Mouse (Mus musculus) right cerebral cortex, postnatal 14 days (tissue): ENCODE measurements at regions not wholly inside any gene's neighbourhood (a gene's known extent, or its start where the extent isn't known, plus 50 kb on each side); places are given as distances from the start of the nearest gene placed in this dataset.
A peak's percentile ranks its signal among the peaks of the same experiment; 100 is the strongest.

ENCODE experiments used
- DNase-seq: peaks from one replicate; pipeline ENCODE4 v3.0.0; 2022

DNA sequence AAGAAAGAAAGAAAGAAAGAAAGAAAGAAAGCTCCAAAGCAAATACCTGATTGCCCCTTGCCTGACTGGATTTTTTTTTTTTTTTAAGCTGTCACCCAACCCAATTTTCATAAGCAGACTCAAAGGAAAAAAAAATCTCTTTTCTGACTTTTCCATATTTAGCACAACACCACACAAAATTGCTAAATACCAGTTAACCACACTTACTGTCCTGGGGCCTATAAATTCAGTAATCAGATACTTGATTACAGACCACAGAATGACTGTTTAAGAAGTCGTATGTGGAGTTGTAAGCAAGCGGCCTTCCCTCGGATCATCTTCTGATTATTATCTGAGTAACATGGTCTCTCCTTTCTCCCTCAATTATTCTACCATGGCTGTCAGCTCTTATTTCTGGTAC is 263.3 kb upstream of the Gm15217 start:
- DNase-seq, result no peak

GRCm38 (mm10) chr14:46126541-46126940 is 252.7 kb upstream of the Gm15217 start:
- no peak for DNase-seq

DNA sequence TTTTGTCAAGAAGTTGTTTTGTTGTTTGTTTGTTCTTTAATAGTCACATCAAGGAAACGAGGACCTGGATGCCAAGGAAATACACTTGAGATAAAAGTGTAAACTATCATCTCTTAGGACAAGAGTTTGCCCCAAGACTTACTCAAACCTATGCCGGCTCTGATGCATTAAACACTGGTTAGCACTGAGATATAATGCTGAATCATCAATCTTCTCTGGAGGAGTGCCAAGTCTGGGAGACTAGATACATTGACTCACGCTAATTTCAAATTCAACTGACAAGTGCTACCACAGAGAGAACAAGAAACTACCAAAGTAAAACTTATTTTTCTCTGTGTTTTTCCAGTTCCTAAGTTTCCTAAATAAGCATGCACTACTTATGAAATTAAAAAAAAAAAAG is 249.5 kb upstream of the Gm15217 start:
- no peak for DNase-seq

- DNase-seq, result no peak
Observed at GRCm38 (mm10) chr14:46144175-46144574, 235.0 kb upstream of the Gm15217 start.

- DNase-seq, result no peak
Observed at GRCm38 (mm10) chr14:46144707-46145106, 234.5 kb upstream of the Gm15217 start.

- DNase-seq, result no peak
Observed at GRCm38 (mm10) chr14:46145584-46145983, 233.6 kb upstream of the Gm15217 start.

GRCm38 (mm10) chr14:46149073-46149661 is 230.0 kb upstream of the Gm15217 start:
- DNase-seq, result peak; percentile 15

GRCm38 (mm10) chr14:46158741-46159140 is 220.5 kb upstream of the Gm15217 start:
- DNase-seq, result no peak

DNA sequence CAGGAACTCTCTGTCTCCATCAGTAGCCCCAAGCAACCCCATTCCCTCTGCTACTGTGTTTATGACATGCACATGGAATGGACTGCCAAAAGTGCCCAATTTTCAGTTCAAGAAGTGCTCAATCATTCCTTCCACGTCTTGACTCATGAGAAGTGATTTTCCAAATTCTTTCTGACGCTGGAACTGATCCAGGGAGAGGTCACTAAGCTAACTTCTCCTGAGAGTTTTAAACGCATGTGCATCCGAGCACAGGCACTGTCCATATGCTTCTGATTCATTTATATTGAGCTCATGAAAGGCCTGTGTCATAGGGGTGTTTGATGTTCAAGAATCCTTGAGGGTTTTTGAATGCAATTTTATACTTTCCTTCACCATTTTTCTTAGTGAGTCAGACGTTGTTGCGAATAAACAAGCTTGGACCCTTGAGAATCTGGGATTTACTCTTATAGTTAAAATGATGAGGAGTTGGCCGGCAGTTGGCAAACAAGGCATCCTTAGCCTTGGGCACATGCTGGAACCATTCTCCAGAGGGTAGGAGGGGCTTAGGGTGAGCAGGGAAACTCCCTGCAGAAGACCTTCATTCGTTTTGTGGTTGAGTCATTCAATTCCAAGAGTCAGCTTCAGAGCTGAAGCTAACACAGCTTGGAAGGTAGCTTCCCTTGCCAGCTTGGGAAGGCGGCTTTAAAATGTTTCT is 206.9 kb upstream of the Gm15217 start:
- DNase-seq, result no peak

- DNase-seq, result no peak
Observed at GRCm38 (mm10) chr14:46172875-46173324, 206.3 kb upstream of the Gm15217 start.

DNA sequence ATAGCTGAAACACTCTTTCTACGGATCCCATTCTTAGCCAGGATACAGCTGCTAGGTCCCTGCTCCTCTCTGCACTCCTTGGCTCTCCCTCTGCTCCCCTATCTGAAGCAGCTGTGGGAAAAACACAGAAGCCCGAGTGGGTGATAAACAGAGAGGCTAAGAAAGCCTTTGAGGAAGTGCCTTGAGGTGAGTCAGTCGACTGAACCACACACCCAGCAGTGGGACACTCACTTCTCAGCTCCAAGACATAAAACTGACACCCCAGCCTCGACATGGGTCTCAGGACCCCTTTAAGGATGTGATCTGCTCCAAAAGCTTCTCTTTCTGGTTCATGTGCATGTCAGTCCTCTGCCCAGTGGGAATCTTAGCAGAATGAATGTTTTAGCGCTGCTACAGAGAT is 204.8 kb upstream of the Gm15217 start:
- no peak for DNase-seq

DNA sequence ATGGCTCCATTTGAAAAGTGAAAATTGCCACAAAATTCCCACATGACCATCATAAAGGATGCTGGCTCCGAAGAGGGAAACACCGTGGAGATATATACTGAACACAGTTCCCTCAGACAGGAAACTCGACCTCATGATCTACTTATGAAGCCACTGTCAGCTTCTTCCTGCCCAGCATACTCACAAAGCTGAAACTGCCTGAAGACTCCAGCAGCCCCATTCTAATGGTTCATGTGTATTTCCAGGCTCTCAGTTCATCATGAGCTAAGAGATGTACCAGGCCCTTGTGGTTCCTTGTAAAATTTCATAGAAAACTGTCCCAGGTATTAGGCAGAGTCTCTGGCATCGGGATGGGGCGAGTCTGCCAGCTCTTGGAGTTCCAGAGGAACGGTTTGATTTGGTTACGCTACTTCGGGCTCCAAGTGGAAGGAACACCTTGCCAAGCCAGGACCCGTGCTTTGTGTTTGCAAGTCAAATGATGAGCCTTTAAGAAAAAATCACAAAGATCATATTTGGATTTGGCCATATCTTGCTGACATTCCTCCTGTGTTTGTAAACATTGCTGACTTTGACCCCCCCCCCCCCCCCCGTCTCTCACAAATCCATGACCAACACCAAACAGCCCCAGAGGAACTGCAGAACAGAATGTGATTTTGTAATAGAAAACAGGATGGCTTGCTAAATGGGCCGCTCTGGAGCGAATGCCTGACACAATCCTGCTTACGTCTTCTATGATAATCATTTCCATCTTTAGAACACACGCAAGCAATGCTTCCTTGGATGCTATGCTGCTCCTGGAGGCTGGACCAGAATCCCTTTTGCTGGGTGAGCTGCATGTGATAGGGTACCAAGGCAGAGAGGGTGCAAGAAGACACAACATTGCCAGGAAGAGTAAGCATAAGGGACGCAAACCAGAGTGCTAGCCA is 203.7 kb upstream of the Gm15217 start:
- DNase-seq, result no peak

- no peak for DNase-seq
Observed at GRCm38 (mm10) chr14:46179024-46179423, 200.2 kb upstream of the Gm15217 start.

DNA sequence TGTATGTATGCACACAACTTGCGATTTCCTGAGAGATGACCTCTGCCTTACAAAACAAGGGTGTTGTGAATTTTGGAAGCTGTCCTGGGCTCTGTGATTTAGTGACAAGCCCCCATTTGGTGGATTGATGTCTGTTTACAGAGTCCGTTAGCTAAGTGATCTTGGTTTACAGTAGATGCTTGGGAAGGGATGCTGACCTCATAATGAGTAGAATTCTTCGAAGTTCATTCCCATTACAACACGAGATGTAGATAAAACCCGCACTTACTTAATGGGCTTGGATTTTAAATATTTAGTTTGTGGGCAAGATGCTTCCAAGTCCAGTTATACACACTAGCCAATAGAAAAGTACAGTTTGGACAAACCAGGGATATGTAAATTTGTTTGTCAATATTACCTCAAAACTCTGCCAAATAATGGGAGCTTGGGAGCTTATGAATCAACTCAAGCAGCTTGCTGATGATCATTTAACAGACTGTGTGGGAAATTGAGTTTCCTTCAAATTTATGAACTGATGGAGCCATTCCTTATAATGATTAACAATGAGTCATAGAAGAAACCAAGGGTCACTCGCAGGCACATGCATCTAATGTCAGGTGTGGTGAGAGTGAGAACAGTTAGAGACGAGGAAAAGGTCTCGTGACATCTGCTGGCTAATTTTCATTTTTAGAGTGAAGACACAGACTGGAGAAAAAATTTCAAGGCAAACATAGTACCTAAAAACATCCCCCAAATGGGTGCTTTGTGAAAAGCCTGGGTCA is 187.4 kb upstream of the Gm15217 start:
- DNase-seq, result no peak

DNA sequence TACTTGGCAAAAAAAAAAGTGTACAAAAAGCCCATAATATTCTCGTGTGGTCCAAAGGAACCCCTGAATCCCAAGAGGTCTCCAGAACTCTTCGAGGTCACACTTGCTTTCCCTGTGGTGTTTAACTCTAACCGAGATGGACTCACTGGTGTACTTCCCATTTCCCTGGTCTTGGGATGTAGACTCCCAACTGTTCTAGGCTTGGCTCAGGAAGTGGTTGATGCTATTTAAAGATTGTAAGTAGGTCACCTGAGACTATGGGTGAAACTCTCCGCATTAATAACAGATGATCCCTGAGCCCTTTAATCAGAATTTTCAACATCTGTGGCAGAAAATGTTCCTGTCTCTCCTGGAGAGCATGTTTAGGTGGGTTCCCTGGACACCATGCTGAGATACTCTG is 185.6 kb upstream of the Gm15217 start:
- no peak for DNase-seq

- DNase-seq, result no peak
Observed at GRCm38 (mm10) chr14:46195939-46196338, 183.3 kb upstream of the Gm15217 start.

DNA sequence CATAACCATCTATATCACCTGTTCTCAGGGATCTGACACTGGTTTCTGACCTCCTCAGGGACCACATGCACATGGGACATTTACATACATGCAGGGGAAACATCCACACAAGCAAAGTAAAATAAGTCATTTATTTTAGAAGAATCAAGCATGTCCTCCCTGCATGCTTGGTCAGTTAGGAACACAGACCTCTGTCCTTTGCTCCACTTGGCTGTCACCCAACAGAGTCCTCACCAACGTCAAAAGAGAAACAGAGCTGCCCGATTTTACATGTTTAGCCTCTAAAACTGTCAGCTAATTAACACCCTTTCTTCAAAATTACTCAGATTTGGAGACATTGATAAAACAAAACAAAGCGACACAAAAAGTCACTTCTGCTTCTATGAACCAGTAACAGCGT is 176.4 kb upstream of the Gm15217 start:
- DNase-seq, result no peak

DNA sequence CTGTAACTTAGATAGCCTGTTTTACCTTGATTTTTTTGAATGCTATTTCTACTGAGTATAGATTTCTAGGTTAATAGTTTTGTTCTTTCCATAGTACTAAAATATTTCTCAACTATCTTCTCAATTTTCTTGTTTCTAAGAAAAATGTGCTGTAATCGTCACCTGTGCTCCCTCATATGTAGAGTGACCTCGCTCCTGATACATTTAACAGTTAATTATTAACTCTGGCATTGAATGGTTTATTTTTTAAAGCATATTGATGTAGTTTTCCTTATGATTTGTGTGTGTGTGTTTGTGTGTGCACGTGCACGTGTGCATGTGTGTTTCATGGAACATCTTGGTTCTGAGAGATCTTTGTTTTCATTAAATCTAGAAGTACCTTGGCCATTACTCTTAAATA is 158.7 kb upstream of the Gm15217 start:
- no peak for DNase-seq

- DNase-seq, result no peak
Observed at GRCm38 (mm10) chr14:46221897-46222669, 157.1 kb upstream of the Gm15217 start.

- DNase-seq, result no peak
Observed at GRCm38 (mm10) chr14:46223008-46223407, 156.2 kb upstream of the Gm15217 start.

DNA sequence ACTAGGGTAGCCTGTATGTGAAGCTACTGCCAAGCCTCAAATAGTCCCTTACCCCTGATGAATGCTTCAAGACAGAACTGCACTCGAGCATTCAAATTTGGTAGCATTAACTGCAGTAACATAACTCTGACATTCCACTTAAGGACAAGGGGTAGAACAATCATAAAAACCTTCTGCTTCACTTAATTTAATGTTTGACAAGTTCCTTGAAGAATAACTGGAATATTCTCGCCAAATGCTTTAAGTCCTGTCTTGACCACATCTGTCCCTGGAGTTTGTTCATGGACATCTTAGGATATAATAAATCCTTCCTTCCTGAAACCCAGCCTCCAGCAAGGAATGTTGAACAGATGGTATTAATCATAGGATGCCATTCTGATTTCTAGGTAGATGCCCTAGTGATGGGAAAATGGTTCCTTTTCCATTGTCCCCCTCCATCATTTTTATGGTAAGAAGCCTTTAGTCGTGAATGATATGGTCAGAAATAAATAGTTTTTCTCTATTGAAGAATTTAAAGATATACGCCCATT is 154.7 kb upstream of the Gm15217 start:
- no peak for DNase-seq
